Mouse (Mus musculus) stomach, postnatal 0 days (tissue): ENCODE results near the gene Gm12185.

Experiments
- CTCF ChIP-seq: IDR thresholded peaks from 2 replicates; pipeline ENCODE4 v1.5.1; 2016; ENCODE audit warnings: antibody characterized with exemption, low read depth, mild to moderate bottlenecking, moderate library complexity
- EP300 ChIP-seq: optimal IDR thresholded peaks from 2 replicates; pipeline ENCODE3; 2016; ENCODE audit warnings: antibody characterized with exemption

GRCm38 (mm10) chr11:48871201-48871772 lies 120.7 kb downstream of the Gm12185 start, which contains the start of gene Irgm1:
- TF ChIP-seq CTCF (peak; percentile 46), EP300 (no peak)
